Mouse (Mus musculus): ENCODE results near the gene Fhad1. TPM values are rescaled to one million over a fixed set of nuclear protein-coding genes. Genes with fewer than 3 reads are reported as not detected.

Fhad1 gene
- total RNA-seq, 1 experiment from 2014 or later = 0.91 TPM

- peak; percentile 56 for DNase-seq
Observed at GRCm38 (mm10) chr4:141976163-141976562, 38.7 kb downstream of the Fhad1 start.

- DNase-seq = no peak
Observed at GRCm38 (mm10) chr4:141964575-141964974, 50.3 kb downstream of the Fhad1 start.

GRCm38 (mm10) chr4:141963907-141964306 lies 51.0 kb downstream of the Fhad1 start:
- no peak for DNase-seq

- peak; percentile 65 for DNase-seq
Observed at GRCm38 (mm10) chr4:141962811-141963685, 51.8 kb downstream of the Fhad1 start.

- no peak for DNase-seq
Observed at GRCm38 (mm10) chr4:141960037-141960436, 54.8 kb downstream of the Fhad1 start.

GRCm38 (mm10) chr4:141959615-141960014 lies 55.3 kb downstream of the Fhad1 start:
- DNase-seq = no peak

- peak; percentile 33 for DNase-seq
Observed at GRCm38 (mm10) chr4:141958614-141959375, 56.1 kb downstream of the Fhad1 start.

GRCm38 (mm10) chr4:141958188-141958587 lies 56.7 kb downstream of the Fhad1 start:
- DNase-seq = peak; percentile 64

- no peak for DNase-seq
Observed at GRCm38 (mm10) chr4:141957740-141958139, 57.1 kb downstream of the Fhad1 start.

- no peak for DNase-seq
Observed at GRCm38 (mm10) chr4:141956931-141957330, 58.0 kb downstream of the Fhad1 start.

GRCm38 (mm10) chr4:141954770-141955720 lies 59.8 kb downstream of the Fhad1 start:
- no peak for DNase-seq

- no peak for DNase-seq
Observed at GRCm38 (mm10) chr4:141953859-141954258, 61.0 kb downstream of the Fhad1 start.

GRCm38 (mm10) chr4:141953291-141953690 lies 61.6 kb downstream of the Fhad1 start:
- no peak for DNase-seq

GRCm38 (mm10) chr4:141952824-141953223 lies 62.1 kb downstream of the Fhad1 start:
- DNase-seq = no peak

GRCm38 (mm10) chr4:141952114-141952513 lies 62.8 kb downstream of the Fhad1 start:
- no peak for DNase-seq

GRCm38 (mm10) chr4:141949436-141949835 lies 65.4 kb downstream of the Fhad1 start:
- no peak for DNase-seq

- no peak for DNase-seq
Observed at GRCm38 (mm10) chr4:141948822-141949221, 66.1 kb downstream of the Fhad1 start.

GRCm38 (mm10) chr4:141942403-141942802 lies 72.5 kb downstream of the Fhad1 start:
- DNase-seq = no peak

GRCm38 (mm10) chr4:141941289-141941688 lies 73.6 kb downstream of the Fhad1 start:
- no peak for DNase-seq

- DNase-seq = no peak
Observed at GRCm38 (mm10) chr4:141938535-141938934, 76.3 kb downstream of the Fhad1 start.

GRCm38 (mm10) chr4:141932785-141933574 lies 81.9 kb downstream of the Fhad1 start:
- DNase-seq = no peak
